Mouse (Mus musculus) CH12.LX (cell line): ENCODE measurements around the gene Tmem82. TPM values are rescaled to one million over a fixed set of nuclear protein-coding genes. Genes with fewer than 3 reads are reported as not detected.

Experiments
- DNase-seq: peaks from one replicate; pipeline ENCODE4 v3.0.0-alpha.2; 2013; ENCODE audit errors: extremely low read depth
- H3K27ac ChIP-seq: 2 replicates; pipeline ENCODE4 v1.5.1; 2012; ENCODE audit warnings: low read depth, mild to moderate bottlenecking, control low read depth, moderate library complexity; ENCODE audit not compliant: insufficient read depth
- H3K27me3 ChIP-seq: replicated peaks from 2 replicates; pipeline ENCODE3; 2012; ENCODE audit warnings: inconsistent platforms
- H3K36me3 ChIP-seq, 2 experiments: replicated peaks in 1 of 2; 2 replicates each; pipeline versions ENCODE3 to v1.6.1; 2012; ENCODE audit warnings: inconsistent platforms in 1 of 2, low read length in 1 of 2, mild to moderate bottlenecking in 1 of 2, mixed read lengths in 1 of 2, moderate library complexity in 1 of 2; ENCODE audit not compliant: control insufficient read depth in 1 of 2, insufficient read depth in 1 of 2
- H3K4me1 ChIP-seq, 2 experiments: 2 replicates each; pipeline ENCODE4 v1.6.1; 2012; ENCODE audit warnings: inconsistent platforms in 1 of 2, moderate library complexity in 1 of 2; ENCODE audit not compliant: insufficient read depth in 2 of 2, control insufficient read depth in 1 of 2
- H3K4me2 ChIP-seq: 2 replicates; pipeline ENCODE4 v1.6.1; 2012; ENCODE audit warnings: low read depth, mild to moderate bottlenecking, control low read depth; ENCODE audit not compliant: poor library complexity, insufficient read depth, severe bottlenecking
- H3K4me3 ChIP-seq, 3 experiments: fragments of 150-350 bp in 1 of 3; sonication (generic) in 1 of 3; replicated peaks in 1 of 3; 2 replicates each; pipeline versions ENCODE3 to v1.5.1; 2011 to 2012; ENCODE audit warnings: low read depth in 2 of 3, low read length in 2 of 3, mild to moderate bottlenecking in 2 of 3, moderate library complexity in 2 of 3, control low read depth in 1 of 3, improper control_type of control experiment in 1 of 3, inconsistent platforms in 1 of 3, mixed read lengths in 1 of 3; ENCODE audit not compliant: poor library complexity in 1 of 3
- H3K79me2 ChIP-seq: replicated peaks from 2 replicates; pipeline ENCODE4 v1.6.1; 2012; ENCODE audit warnings: mild to moderate bottlenecking, moderate library complexity; ENCODE audit not compliant: control insufficient read depth, poor library complexity, insufficient read depth, severe bottlenecking; ENCODE audit errors: extremely low read depth
- H3K9ac ChIP-seq: 2 replicates; pipeline ENCODE4 v1.6.1; 2012; ENCODE audit warnings: low read depth, mild to moderate bottlenecking, control low read depth, moderate library complexity; ENCODE audit not compliant: insufficient read depth
- H3K9me3 ChIP-seq: replicated peaks from 2 replicates; pipeline ENCODE3; 2012; ENCODE audit warnings: low read length, inconsistent platforms, mixed read lengths
- BHLHE40 ChIP-seq: IDR thresholded peaks from 2 replicates; pipeline ENCODE4 v1.6.1; 2011; ENCODE audit warnings: mild to moderate bottlenecking, low read depth, low read length, improper control_type of control experiment
- CHD1 ChIP-seq: IDR thresholded peaks from 2 replicates; pipeline ENCODE4 v1.6.1; 2012; ENCODE audit warnings: low read depth, low read length, improper control_type of control experiment, inconsistent platforms
- CTCF ChIP-seq, 2 experiments: IDR thresholded peaks in 1 of 2; conservative IDR thresholded peaks in 1 of 2; 2 replicates each; pipeline ENCODE4 v1.5.1; 2011 to 2012; ENCODE audit warnings: low read depth in 2 of 2, low read length in 2 of 2, improper control_type of control experiment in 1 of 2, inconsistent platforms in 1 of 2, mild to moderate bottlenecking in 1 of 2, moderate library complexity in 1 of 2
- E2F4 ChIP-seq: IDR thresholded peaks from 2 replicates; pipeline ENCODE4 v1.6.1; 2011; ENCODE audit warnings: low read depth, low read length, improper control_type of control experiment; ENCODE audit not compliant: insufficient replicate concordance
- ELF1 ChIP-seq: IDR thresholded peaks from 2 replicates; pipeline ENCODE4 v1.6.1; 2014; ENCODE audit warnings: low read depth, mild to moderate bottlenecking, inconsistent platforms, low read length, improper control_type of control experiment
- EP300 ChIP-seq: IDR thresholded peaks from 2 replicates; pipeline ENCODE4 v1.6.1; 2011; ENCODE audit warnings: low read length, improper control_type of control experiment
- ETS1 ChIP-seq: conservative IDR thresholded peaks from 2 replicates; pipeline ENCODE4 v1.6.1; 2012; ENCODE audit warnings: low read depth, mild to moderate bottlenecking, inconsistent platforms, low read length, improper control_type of control experiment, moderate library complexity
- GABPA ChIP-seq: IDR thresholded peaks from 2 replicates; pipeline ENCODE4 v1.6.1; 2012; ENCODE audit warnings: low read depth, low read length, improper control_type of control experiment, inconsistent platforms; ENCODE audit not compliant: insufficient replicate concordance
- HCFC1 ChIP-seq: IDR thresholded peaks from 2 replicates; pipeline ENCODE4 v1.6.1; 2012; ENCODE audit warnings: low read depth, mild to moderate bottlenecking, inconsistent platforms, low read length, improper control_type of control experiment
- IRF4 ChIP-seq: IDR thresholded peaks from 2 replicates; pipeline ENCODE4 v1.6.1; 2014; ENCODE audit warnings: low read depth, mild to moderate bottlenecking, inconsistent platforms, low read length, improper control_type of control experiment
- JUN ChIP-seq: IDR thresholded peaks from 2 replicates; pipeline ENCODE4 v1.6.1; 2011; ENCODE audit warnings: low read depth, mild to moderate bottlenecking, low read length, improper control_type of control experiment, moderate library complexity; ENCODE audit not compliant: insufficient read depth
- KAT2A ChIP-seq: IDR thresholded peaks from 2 replicates; pipeline ENCODE4 v1.6.1; 2012; ENCODE audit warnings: low read length, improper control_type of control experiment, inconsistent platforms; ENCODE audit not compliant: insufficient replicate concordance
- MAX ChIP-seq: IDR thresholded peaks from 2 replicates; pipeline ENCODE4 v1.6.1; 2011; ENCODE audit warnings: low read length, improper control_type of control experiment
- MAZ ChIP-seq: IDR thresholded peaks from 2 replicates; pipeline ENCODE4 v1.6.1; 2012; ENCODE audit warnings: low read depth, mild to moderate bottlenecking, inconsistent platforms, low read length, improper control_type of control experiment, moderate library complexity
- MYC ChIP-seq: IDR thresholded peaks from 2 replicates; pipeline ENCODE4 v1.6.1; 2011; ENCODE audit warnings: low read depth, mild to moderate bottlenecking, improper control_type of control experiment, low read length
- NELFE ChIP-seq: IDR thresholded peaks from 2 replicates; pipeline ENCODE4 v1.6.1; 2011; ENCODE audit warnings: low read depth, low read length, improper control_type of control experiment
- PAX5 ChIP-seq: IDR thresholded peaks from 2 replicates; pipeline ENCODE4 v1.6.1; 2012; ENCODE audit warnings: low read length, inconsistent platforms, mixed read lengths
- POLR2A ChIP-seq: IDR thresholded peaks from 2 replicates; pipeline ENCODE4 v1.6.1; 2011; ENCODE audit warnings: low read depth, mild to moderate bottlenecking, improper control_type of control experiment, low read length
- RAD21 ChIP-seq: IDR thresholded peaks from 2 replicates; pipeline ENCODE4 v1.6.1; 2011; ENCODE audit warnings: low read depth, mild to moderate bottlenecking, low read length, improper control_type of control experiment, moderate library complexity
- RCOR1 ChIP-seq: conservative IDR thresholded peaks from 2 replicates; pipeline ENCODE4 v1.6.1; 2012; ENCODE audit warnings: low read depth, mild to moderate bottlenecking, inconsistent platforms, low read length, improper control_type of control experiment
- SMC3 ChIP-seq: IDR thresholded peaks from 2 replicates; pipeline ENCODE4 v1.6.1; 2011; ENCODE audit warnings: low read depth, low read length, improper control_type of control experiment
- UBTF ChIP-seq: IDR thresholded peaks from 2 replicates; pipeline ENCODE4 v1.6.1; 2012; ENCODE audit warnings: low read depth, mild to moderate bottlenecking, inconsistent platforms, low read length, improper control_type of control experiment, moderate library complexity
- USF1 ChIP-seq: IDR thresholded peaks from 2 replicates; pipeline ENCODE4 v1.6.1; 2014; ENCODE audit warnings: low read depth, mild to moderate bottlenecking, inconsistent platforms, low read length, improper control_type of control experiment
- USF2 ChIP-seq: conservative IDR thresholded peaks from 2 replicates; pipeline ENCODE4 v1.6.1; 2011; ENCODE audit warnings: low read depth, low read length, improper control_type of control experiment
- ZC3H11A ChIP-seq: IDR thresholded peaks from 2 replicates; pipeline ENCODE4 v1.6.1; 2012; ENCODE audit warnings: low read depth, mild to moderate bottlenecking, inconsistent platforms, low read length, improper control_type of control experiment
- ZMIZ1 ChIP-seq: IDR thresholded peaks from 2 replicates; pipeline ENCODE4 v1.6.1; 2012; ENCODE audit warnings: low read depth, mild to moderate bottlenecking, inconsistent platforms, low read length, improper control_type of control experiment
- dilution Hi-C: fragments of 300-500 bp; cut with MboI; formaldehyde crosslinking; loops from 2 replicates; pipeline ENCODE4 v1.14.3; 2020; ENCODE audit warnings: low sequenced_read_pairs; ENCODE audit not compliant: extremely low pct_unique_long_range_greater_than_20kb, extremely low pct_ligation_motif_present
- in situ Hi-C: fragments of 300-500 bp; cut with MboI; formaldehyde crosslinking; loops from 3 replicates; pipeline ENCODE4 v1.14.3; 2019; ENCODE audit warnings: low sequenced_read_pairs, low pct_ligation_motif_present, low pct_unique_long_range_greater_than_20kb, mixed read lengths
- polyA plus RNA-seq: library from polyadenylated mRNA; unstranded; fragments of >175 nt; gene quantifications from 2 replicates; pipeline ENCODE4 v1.2.1, GENCODE M21; 2012; ENCODE audit warnings: low read depth; ENCODE audit not compliant: insufficient read length
- total RNA-seq, 2 experiments: library from RNA; depleted of rRNA; stranded (reverse); fragments of 300-350 nt in 1 of 2; fragments of >200 nt in 1 of 2; gene quantifications; 2 replicates each; pipeline ENCODE4 v1.2.3; 2012 to 2014

Gene Tmem82
- total and polyA plus RNA-seq, 3 experiments, result 0.68 to 5.2 (median 2.7) TPM

GRCm38 (mm10) chr4:141614946-141615345, 3.5 kb downstream of the Tmem82 start:
- no peaks in the 10 kb centered on the region for H3K79me2 ChIP-seq
- no peak overlapping the region for H3K9ac ChIP-seq
- DNase-seq, result no peak
- dilution Hi-C loops, result no loop called here
- in situ Hi-C loops, result loop anchor here (10.0 kb wide), 2 partner anchors 230 to 340 kb away; partner anchors contain the start of gene Ctrc
- H3K4me1 ChIP-seq, result peaks cover 11 to 28% of the 10 kb centered on the region in 2 experiments
- H3K36me3 ChIP-seq, result peaks cover 0 to 13% of the 10 kb centered on the region in 2 experiments
- H3K4me3 ChIP-seq, result no peak overlapping the region
- H3K9me3 ChIP-seq, result no peaks in the 10 kb centered on the region
- H3K27ac ChIP-seq, result no peak overlapping the region
- H3K27me3 ChIP-seq, result no peaks in the 10 kb centered on the region
- no peak overlapping the region for H3K4me2 ChIP-seq
- no peak for TF ChIP-seq CTCF (conservative IDR thresholded peaks at IDR 0.05 in 1 of 2, IDR thresholded peaks at IDR 0.05 in 1 of 2; ENCODE audit: low read depth in 2 of 2, low read length in 2 of 2)
- no peak for TF ChIP-seq IRF4
- no peak for TF ChIP-seq RCOR1
- TF ChIP-seq PAX5, result no peak
- no peak for TF ChIP-seq E2F4
- no peak for TF ChIP-seq EP300
- TF ChIP-seq POLR2A, result no peak
- no peak for TF ChIP-seq UBTF
- no peak for TF ChIP-seq RAD21
- TF ChIP-seq MYC, result no peak
- TF ChIP-seq ELF1, result no peak
- no peak for TF ChIP-seq HCFC1
- no peak for TF ChIP-seq JUN
- TF ChIP-seq GABPA, result no peak
- no peak for TF ChIP-seq ZMIZ1

GRCm38 (mm10) chr4:141609538-141609937, 8.9 kb downstream of the Tmem82 start:
- no peak overlapping the region for H3K4me2 ChIP-seq
- no peaks in the 10 kb centered on the region for H3K79me2 ChIP-seq
- peaks cover 0 to 8% of the 10 kb centered on the region in 2 experiments for H3K36me3 ChIP-seq
- H3K27ac ChIP-seq, result no peak overlapping the region
- no peaks in the 10 kb centered on the region for H3K27me3 ChIP-seq
- peaks cover 6% of the 10 kb centered on the region for H3K9me3 ChIP-seq
- H3K4me3 ChIP-seq, result no peak overlapping the region
- DNase-seq, result no peak
- H3K9ac ChIP-seq, result no peak overlapping the region
- in situ Hi-C loops (no loop called here), dilution Hi-C loops (no loop called here)
- TF ChIP-seq RAD21, result no peak
- peaks cover 4% of the 10 kb centered on the region in 2 experiments; a peak in 2 of 4 replicates for H3K4me1 ChIP-seq

DNA sequence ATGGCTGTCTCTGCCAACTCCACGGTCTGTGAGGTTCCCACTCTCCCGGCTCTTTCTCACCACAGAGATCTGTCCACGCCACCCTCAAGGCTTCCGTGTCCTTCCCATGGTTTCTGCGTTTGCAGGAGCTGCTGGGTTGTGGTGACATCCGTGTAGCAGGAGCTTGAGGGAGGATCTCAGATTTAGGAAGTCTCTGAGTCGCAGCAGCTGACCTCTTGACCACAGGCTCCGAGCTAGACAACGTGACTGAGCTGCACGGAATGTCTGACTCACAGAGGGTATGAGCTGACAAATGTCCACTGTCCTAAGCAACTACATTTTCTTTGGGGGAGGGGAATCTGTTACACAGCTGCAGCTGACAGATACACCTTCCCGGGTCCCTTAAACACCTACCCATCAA, 12.6 kb downstream of the Tmem82 start, which contains the start of gene Fblim1:
Gene Fblim1 (minus strand): TSS at position 236 of the 400 bp plus-strand sequence.
- peaks cover 6% of the 10 kb centered on the region for H3K9me3 ChIP-seq
- H3K27me3 ChIP-seq, result no peaks in the 10 kb centered on the region
- H3K4me3 ChIP-seq, result no peak within 1 kb of the TSS
- DNase-seq, result no peak
- H3K36me3 ChIP-seq, result no peaks in the 10 kb centered on the region
- H3K79me2 ChIP-seq, result no peaks in the 10 kb centered on the region
- no peak within 1 kb of the TSS for H3K9ac ChIP-seq
- H3K4me1 ChIP-seq, result peaks cover 7 to 14% of the 10 kb centered on the region in 2 experiments
- in situ Hi-C loops (no loop called here), dilution Hi-C loops (no loop called here)
- H3K27ac ChIP-seq, result no peak within 1 kb of the TSS
- no peak within 1 kb of the TSS for H3K4me2 ChIP-seq
- no peak for TF ChIP-seq NELFE
- no peak for TF ChIP-seq MAZ
- TF ChIP-seq CHD1, result no peak
- no peak for TF ChIP-seq CTCF (conservative IDR thresholded peaks at IDR 0.05 in 1 of 2, IDR thresholded peaks at IDR 0.05 in 1 of 2; ENCODE audit: low read depth in 2 of 2, low read length in 2 of 2)
- peak; percentile 70; the same call in 1 of the 2 replicates for TF ChIP-seq ETS1
- no peak for TF ChIP-seq USF2
- TF ChIP-seq PAX5, result no peak
- no peak for TF ChIP-seq POLR2A
- no peak for TF ChIP-seq MYC
- no peak for TF ChIP-seq ZC3H11A
- no peak for TF ChIP-seq SMC3
- no peak for TF ChIP-seq USF1
- no peak for TF ChIP-seq RCOR1
- no peak for TF ChIP-seq ZMIZ1
- peak; percentile 88 for TF ChIP-seq BHLHE40
- no peak for TF ChIP-seq KAT2A
- no peak for TF ChIP-seq MAX
